Mouse (Mus musculus) lung, adult 2 months (tissue): ENCODE results near the gene Ces2h.

Experiments used
- CTCF ChIP-seq: fragments of 200-500 bp; IDR thresholded peaks from 2 replicates; pipeline ENCODE4 v1.5.1; 2011; ENCODE audit warnings: mild to moderate bottlenecking, low read length, control low read depth; ENCODE audit not compliant: insufficient read depth
- POLR2A ChIP-seq: fragments of 200-500 bp; IDR thresholded peaks from 2 replicates; pipeline ENCODE4 v1.6.1; 2011; ENCODE audit warnings: low read depth, mild to moderate bottlenecking, control low read depth, low read length, borderline replicate concordance; ENCODE audit errors: extremely low read depth

GRCm38 (mm10) chr8:105045824-105046401 lies 45.3 kb downstream of the Ces2h start:
- no peak for TF ChIP-seq CTCF
- no peak for TF ChIP-seq POLR2A
